Mouse (Mus musculus): ENCODE results near the gene Ggta1. TPM values are rescaled to one million over a fixed set of nuclear protein-coding genes. Genes with fewer than 3 reads are reported as not detected.

Ggta1 gene
- total and polyA plus RNA-seq, 3 experiments = 8.6 to 15.5 (median 15.4) TPM

- TF ChIP-seq POLR2A (IDR thresholded peaks at IDR 0.05; ENCODE audit: insufficient read depth, low read depth, low read length) (no peak), CTCF (IDR thresholded peaks at IDR 0.05) (no peak), EP300 (IDR thresholded peaks at IDR 0.05; ENCODE audit: insufficient read depth, low read depth, low read length) (no peak)
- no peaks in the 10 kb centered on the region for H3K4me1 ChIP-seq (ENCODE audit: control insufficient read depth, insufficient read depth, low read length)
- DNase-seq = no peak
- 67% methylated on average over 3 of the region's 3 CpGs for WGBS
- H3K79me2 ChIP-seq (replicated peaks; ENCODE audit: control insufficient read depth, insufficient read depth, low read length) = no peaks in the 10 kb centered on the region
- no peaks in the 10 kb centered on the region for H3K27me3 ChIP-seq (ENCODE audit: control insufficient read depth, insufficient read depth, low read length)
- intact Hi-C loops (cut with DNase I) = no loop called here
- H3K36me3 ChIP-seq (ENCODE audit: control insufficient read depth, insufficient read depth, low read length) = no peaks in the 10 kb centered on the region
- no peak overlapping the region for H3K9ac ChIP-seq (ENCODE audit: low read depth, low read length)
- no peak overlapping the region for H3K4me3 ChIP-seq
- H3K27ac ChIP-seq = no peak overlapping the region
Measured at GRCm38 (mm10) chr2:35478812-35479122, 15.7 kb upstream of the Ggta1 start.

- Histone ChIP-seq H3K27me3 (ENCODE audit: control insufficient read depth, insufficient read depth, low read length) (no peaks in the 10 kb centered on the region), H3K4me3 (no peak overlapping the region), H3K79me2 (replicated peaks; ENCODE audit: control insufficient read depth, insufficient read depth, low read length) (no peaks in the 10 kb centered on the region), H3K36me3 (ENCODE audit: control insufficient read depth, insufficient read depth, low read length) (no peaks in the 10 kb centered on the region), H3K9ac (ENCODE audit: low read depth, low read length) (no peak overlapping the region), H3K27ac (no peak overlapping the region), H3K4me1 (ENCODE audit: control insufficient read depth, insufficient read depth, low read length) (no peaks in the 10 kb centered on the region)
- no peak for TF ChIP-seq CTCF (IDR thresholded peaks at IDR 0.05)
- TF ChIP-seq POLR2A (IDR thresholded peaks at IDR 0.05; ENCODE audit: insufficient read depth, low read depth, low read length) = no peak
- no peak for TF ChIP-seq EP300 (IDR thresholded peaks at IDR 0.05; ENCODE audit: insufficient read depth, low read depth, low read length)
- 70% methylated on average over 10 of the region's 10 CpGs for WGBS
- DNase-seq = no peak
- intact Hi-C loops (cut with DNase I) = no loop called here
Measured at GRCm38 (mm10) chr2:35477999-35478811, 15.2 kb upstream of the Ggta1 start.

DNA sequence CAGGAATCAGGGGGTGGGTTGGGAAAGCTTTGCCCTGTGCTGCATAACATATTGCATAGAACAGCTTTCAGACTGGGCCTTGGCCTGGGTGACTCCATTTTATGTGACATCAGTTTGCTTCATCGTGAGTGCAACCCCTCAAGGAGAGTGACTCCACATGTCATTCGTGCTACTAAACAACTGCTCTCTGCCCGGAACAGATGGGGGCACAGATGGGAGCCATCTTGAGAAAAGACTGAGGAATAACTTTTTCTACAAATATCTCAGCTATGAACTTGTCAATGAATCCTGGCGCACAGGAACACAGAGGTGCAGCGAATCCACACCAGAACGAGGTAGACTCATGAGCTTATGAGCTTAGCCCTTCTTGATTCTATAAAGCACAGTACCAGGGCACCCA, 14.3 kb upstream of the Ggta1 start:
- WGBS = 93% methylated on average over 6 of the region's 6 CpGs
- Histone ChIP-seq H3K9ac (ENCODE audit: low read depth, low read length) (no peak overlapping the region), H3K36me3 (ENCODE audit: control insufficient read depth, insufficient read depth, low read length) (no peaks in the 10 kb centered on the region), H3K79me2 (replicated peaks; ENCODE audit: control insufficient read depth, insufficient read depth, low read length) (no peaks in the 10 kb centered on the region), H3K4me1 (ENCODE audit: control insufficient read depth, insufficient read depth, low read length) (no peaks in the 10 kb centered on the region), H3K27ac (no peak overlapping the region), H3K27me3 (ENCODE audit: control insufficient read depth, insufficient read depth, low read length) (no peaks in the 10 kb centered on the region), H3K4me3 (no peak overlapping the region)
- no peak for TF ChIP-seq EP300 (IDR thresholded peaks at IDR 0.05; ENCODE audit: insufficient read depth, low read depth, low read length)
- intact Hi-C loops (cut with DNase I) = no loop called here
- no peak for DNase-seq

DNA sequence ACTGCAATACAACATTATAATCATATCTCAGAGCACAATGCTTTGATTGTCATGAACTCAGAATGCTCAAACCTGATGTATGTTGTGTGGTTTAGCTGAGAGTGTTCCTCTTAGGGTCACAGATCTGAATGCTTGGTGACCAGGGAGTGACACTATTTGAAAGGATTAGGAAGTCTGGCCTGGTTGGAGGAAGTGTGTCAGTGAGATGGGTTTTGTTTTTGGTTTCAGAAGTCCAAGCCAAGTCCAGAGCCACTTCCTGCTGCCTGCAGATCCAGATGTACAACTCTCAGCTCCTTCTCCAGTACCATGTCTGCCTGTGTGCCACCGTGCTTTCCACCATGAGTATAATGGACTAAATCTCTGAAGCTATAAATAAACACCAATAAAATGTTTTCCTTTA, 11.9 kb upstream of the Ggta1 start:
- intact Hi-C loops (cut with DNase I) = no loop called here
- no peak overlapping the region for H3K4me3 ChIP-seq
- H3K27me3 ChIP-seq (ENCODE audit: control insufficient read depth, insufficient read depth, low read length) = no peaks in the 10 kb centered on the region
- no peaks in the 10 kb centered on the region for H3K79me2 ChIP-seq (replicated peaks; ENCODE audit: control insufficient read depth, insufficient read depth, low read length)
- H3K27ac ChIP-seq = no peak overlapping the region
- TF ChIP-seq CTCF (IDR thresholded peaks at IDR 0.05) (no peak), POLR2A (IDR thresholded peaks at IDR 0.05; ENCODE audit: insufficient read depth, low read depth, low read length) (no peak), EP300 (IDR thresholded peaks at IDR 0.05; ENCODE audit: insufficient read depth, low read depth, low read length) (no peak)
- no peak overlapping the region for H3K9ac ChIP-seq (ENCODE audit: low read depth, low read length)
- WGBS = 64% methylated on average over 1 of the region's 1 CpGs
- no peak for DNase-seq
- H3K4me1 ChIP-seq (ENCODE audit: control insufficient read depth, insufficient read depth, low read length) = no peaks in the 10 kb centered on the region
- H3K36me3 ChIP-seq (ENCODE audit: control insufficient read depth, insufficient read depth, low read length) = no peaks in the 10 kb centered on the region

DNA sequence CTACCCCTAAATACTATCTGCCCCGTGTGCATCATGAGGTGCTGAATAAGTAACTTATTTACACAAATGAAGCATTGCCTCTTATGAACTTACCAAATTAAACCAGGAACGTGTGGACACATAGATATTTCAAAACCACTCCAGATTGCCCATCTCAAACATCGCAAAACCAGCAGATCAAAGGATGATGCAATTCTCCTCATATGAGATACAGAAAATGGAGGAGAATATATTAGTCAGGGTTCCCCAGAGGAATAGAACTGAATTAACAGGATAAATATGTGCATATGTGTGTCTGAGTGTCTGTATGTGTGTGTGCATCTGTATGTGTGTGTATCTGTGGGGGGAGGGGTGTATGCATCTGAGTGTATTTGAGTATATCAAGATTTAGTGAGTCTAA, 6.2 kb upstream of the Ggta1 start:
- Histone ChIP-seq H3K4me1 (ENCODE audit: control insufficient read depth, insufficient read depth, low read length) (no peaks in the 10 kb centered on the region), H3K9ac (ENCODE audit: low read depth, low read length) (no peak overlapping the region), H3K36me3 (ENCODE audit: control insufficient read depth, insufficient read depth, low read length) (no peaks in the 10 kb centered on the region), H3K79me2 (replicated peaks; ENCODE audit: control insufficient read depth, insufficient read depth, low read length) (no peaks in the 10 kb centered on the region), H3K27me3 (ENCODE audit: control insufficient read depth, insufficient read depth, low read length) (no peaks in the 10 kb centered on the region), H3K4me3 (no peak overlapping the region), H3K27ac (no peak overlapping the region)
- intact Hi-C loops (cut with DNase I) = no loop called here
- TF ChIP-seq POLR2A (IDR thresholded peaks at IDR 0.05; ENCODE audit: insufficient read depth, low read depth, low read length) (no peak), EP300 (IDR thresholded peaks at IDR 0.05; ENCODE audit: insufficient read depth, low read depth, low read length) (no peak), CTCF (IDR thresholded peaks at IDR 0.05) (no peak)
- no peak for DNase-seq
- WGBS = 80% methylated on average over 3 of the region's 3 CpGs

DNA sequence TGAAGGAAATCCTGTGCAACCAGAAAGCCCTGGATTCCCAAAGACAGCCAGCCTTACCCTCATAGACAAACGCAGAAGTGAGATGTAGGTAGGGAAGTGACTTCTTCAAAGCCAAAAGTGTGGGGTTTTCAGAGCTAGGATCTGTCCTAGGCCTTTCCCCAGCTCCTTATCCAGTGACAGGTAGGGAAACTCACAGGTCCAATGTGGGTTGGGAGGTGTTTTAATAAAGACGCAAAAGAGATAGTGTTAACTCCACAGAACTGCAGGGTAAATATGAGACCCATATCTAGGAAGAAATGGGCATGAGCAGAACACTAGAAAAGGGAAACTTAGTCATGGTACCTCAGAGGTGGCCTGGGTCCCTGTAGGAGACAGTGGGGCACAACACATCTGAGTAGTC, 5.2 kb upstream of the Ggta1 start:
- intact Hi-C loops (cut with DNase I) = no loop called here
- H3K9ac ChIP-seq (ENCODE audit: low read depth, low read length) = no peak overlapping the region
- WGBS = 75% methylated on average over 2 of the region's 2 CpGs
- TF ChIP-seq EP300 (IDR thresholded peaks at IDR 0.05; ENCODE audit: insufficient read depth, low read depth, low read length) (no peak), POLR2A (IDR thresholded peaks at IDR 0.05; ENCODE audit: insufficient read depth, low read depth, low read length) (no peak), CTCF (IDR thresholded peaks at IDR 0.05) (no peak)
- no peaks in the 10 kb centered on the region for H3K79me2 ChIP-seq (replicated peaks; ENCODE audit: control insufficient read depth, insufficient read depth, low read length)
- H3K36me3 ChIP-seq (ENCODE audit: control insufficient read depth, insufficient read depth, low read length) = no peaks in the 10 kb centered on the region
- no peaks in the 10 kb centered on the region for H3K4me1 ChIP-seq (ENCODE audit: control insufficient read depth, insufficient read depth, low read length)
- H3K27me3 ChIP-seq (ENCODE audit: control insufficient read depth, insufficient read depth, low read length) = no peaks in the 10 kb centered on the region
- H3K27ac ChIP-seq = no peak overlapping the region
- H3K4me3 ChIP-seq = no peak overlapping the region
- no peak for DNase-seq
